Mouse (Mus musculus) gastrocnemius, adult 18-20 months (tissue): ENCODE results near the gene Hrh3. TPM values are rescaled to one million over a fixed set of nuclear protein-coding genes. Genes with fewer than 3 reads are reported as not detected.

Experiments
- DNase-seq: peaks from one replicate; pipeline ENCODE4 v3.0.0; 2021; ENCODE audit warnings: low spot score
- total RNA-seq, 2 experiments: library from RNA; stranded (reverse); gene quantifications; 2 replicates each; pipeline ENCODE4 v1.2.3; 2021

Gene Hrh3
- total RNA-seq, 2 experiments from 2014 or later, result not detected

GRCm38 (mm10) chr2:180063338-180064131 is 40.8 kb downstream of the Hrh3 start:
- no peak for DNase-seq

GRCm38 (mm10) chr2:180053001-180053400 is 51.3 kb downstream of the Hrh3 start:
- peak; percentile 26 for DNase-seq

- DNase-seq, result no peak
Observed at GRCm38 (mm10) chr2:180051986-180052733, 52.1 kb downstream of the Hrh3 start.

- peak; percentile 81 for DNase-seq
Observed at GRCm38 (mm10) chr2:180050986-180051385, 53.3 kb downstream of the Hrh3 start.

Other genes with a start within 250 kb of the Hrh3 start
- 1 to 10 TPM; 7.7 to 8.3 TPM for gene Taf4, start 127.8 kb downstream of the Hrh3 start, total RNA-seq
- gene Lsm14b, start 79.5 kb downstream of the Hrh3 start, total RNA-seq, result 10 to 100 TPM; 44.0 to 47.6 TPM
- gene Psma7, start 62.1 kb downstream of the Hrh3 start, total RNA-seq, result 100 to 1,000 TPM; 147 to 149 TPM
- 1 to 10 TPM; 1.8 to 2.0 TPM for gene Ss18l1, start 62.0 kb downstream of the Hrh3 start, total RNA-seq
- gene Mtg2, start 33.9 kb downstream of the Hrh3 start, total RNA-seq, result 10 to 100 TPM; 15.0 to 15.3 TPM
- gene Osbpl2, start 14.8 kb upstream of the Hrh3 start, total RNA-seq, result 10 to 100 TPM; 16.9 to 18.8 TPM
- gene Adrm1, start 67.0 kb upstream of the Hrh3 start, total RNA-seq, result 100 to 1,000 TPM; 114 to 119 TPM
- gene Lama5, start 121.4 kb upstream of the Hrh3 start, total RNA-seq, result 10 to 100 TPM in 1 of 2 experiments, 1 to 10 TPM in 1; 9.6 to 10.6 TPM
- 100 to 1,000 TPM; 355 to 460 TPM for gene Rps21, start 152.9 kb upstream of the Hrh3 start, total RNA-seq
- gene Cables2, start 169.0 kb upstream of the Hrh3 start, total RNA-seq, result 1 to 10 TPM; 8.2 to 9.1 TPM
- gene Rbbp8nl, start 185.4 kb upstream of the Hrh3 start, total RNA-seq, result not detected
- gene Gata5, start 230.2 kb upstream of the Hrh3 start, total RNA-seq, result not detected